Mouse (Mus musculus): ENCODE data around the gene Phpt1.
A peak's percentile ranks its signal among the peaks of the same experiment; 100 is the strongest.

Gene Phpt1

DNA sequence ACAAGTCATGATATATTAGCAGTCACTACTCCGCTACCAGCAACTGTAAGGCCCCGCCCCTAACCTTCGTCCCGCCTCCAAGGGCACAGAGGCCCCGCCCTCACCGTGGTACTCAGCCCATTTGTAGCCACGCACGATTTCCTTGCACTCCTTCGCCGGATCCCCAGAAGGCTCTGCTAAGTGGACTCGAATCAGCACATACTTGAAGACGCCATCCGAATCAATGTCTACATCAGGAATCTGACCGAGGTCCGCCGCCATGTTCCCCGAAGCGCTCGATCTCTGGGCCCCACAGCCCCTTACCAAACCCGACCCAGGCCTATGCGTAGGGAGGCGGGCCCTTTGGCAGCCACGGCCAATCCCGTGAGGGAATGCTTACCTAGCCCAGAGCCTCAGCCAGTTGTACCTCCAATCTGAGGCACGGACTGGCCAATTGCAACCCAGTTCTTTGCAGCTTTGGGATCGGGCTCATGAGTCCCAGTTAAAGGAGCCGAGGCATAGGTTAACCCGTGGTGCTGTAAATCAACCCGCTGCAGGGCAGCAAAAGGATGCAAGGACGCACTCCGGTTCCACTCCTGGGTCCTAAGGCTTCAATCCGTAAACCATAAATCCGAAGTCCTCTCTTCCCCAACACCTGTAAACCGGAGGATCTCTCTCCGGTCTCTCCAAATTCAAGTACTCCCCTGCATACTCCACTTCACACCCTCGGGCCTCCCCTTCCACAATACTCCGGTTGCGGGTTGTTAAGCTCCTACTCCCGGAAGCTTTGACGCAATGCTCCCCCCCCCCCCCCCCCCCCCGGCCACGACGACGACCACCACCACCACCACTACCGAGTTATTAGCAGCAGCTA lies at the start of gene Phpt1, which contains the start of gene Mamdc4:
TSS of gene Phpt1 (minus strand) at position 646 of the 853 bp plus-strand sequence.
TSS of gene Mamdc4 (minus strand) at position 267 of the 853 bp plus-strand sequence.
- DNase-seq (ENCODE audit: low spot score in 2 of 2), result peak; percentile 98 to 99

DNA sequence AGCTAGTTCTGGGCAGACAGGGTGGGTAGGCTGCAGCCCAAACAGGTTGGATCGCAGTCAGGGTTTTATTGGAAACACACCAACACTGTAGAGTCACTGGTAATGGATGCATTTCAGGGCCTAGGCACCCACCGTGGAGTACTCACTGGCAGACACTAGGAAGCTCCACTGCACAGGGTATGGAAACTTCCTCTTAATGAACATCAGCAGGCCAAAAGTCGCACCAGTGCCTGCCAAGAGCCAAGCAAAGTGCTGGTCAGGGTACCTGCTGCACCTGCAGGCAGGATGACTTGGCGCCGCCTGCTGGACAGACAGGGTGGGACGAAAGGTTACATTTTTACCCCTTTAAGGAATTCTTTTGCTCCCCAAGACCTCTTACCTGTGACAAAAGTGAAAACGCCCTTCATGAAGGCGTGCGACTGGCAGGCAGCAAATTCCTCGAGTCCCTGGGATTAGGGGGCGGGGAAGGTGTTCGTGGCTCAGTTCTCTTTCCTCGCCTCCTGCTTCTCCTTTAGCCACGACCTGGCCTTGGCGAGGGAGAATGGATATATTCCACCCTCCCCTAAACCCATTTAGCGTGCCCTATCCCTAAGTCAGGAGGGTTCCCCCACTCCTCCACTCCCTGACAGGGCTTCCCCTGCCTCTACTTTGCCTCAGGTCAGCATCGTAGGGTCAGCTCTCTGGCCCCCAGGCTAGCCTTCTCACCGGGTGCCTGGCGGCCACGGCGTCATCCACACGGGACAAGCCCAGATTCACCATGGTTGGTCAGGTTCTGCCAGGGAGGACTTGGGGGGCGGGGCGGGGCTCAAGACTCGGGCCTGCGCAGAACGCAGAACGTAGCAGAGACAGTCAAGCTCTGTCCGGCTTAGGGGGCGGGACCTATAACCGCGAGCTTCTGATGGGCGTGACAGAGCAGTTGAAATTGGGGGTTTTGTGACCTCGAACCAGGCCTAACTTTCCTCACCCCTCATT lies 46.5 kb upstream of the Phpt1 start, which contains the start of gene Tmem141:
TSS of gene Tmem141 (minus strand) at position 777 of the 972 bp plus-strand sequence.
- DNase-seq (ENCODE audit: low spot score in 2 of 2), result peak; percentile 93 to 94

DNA sequence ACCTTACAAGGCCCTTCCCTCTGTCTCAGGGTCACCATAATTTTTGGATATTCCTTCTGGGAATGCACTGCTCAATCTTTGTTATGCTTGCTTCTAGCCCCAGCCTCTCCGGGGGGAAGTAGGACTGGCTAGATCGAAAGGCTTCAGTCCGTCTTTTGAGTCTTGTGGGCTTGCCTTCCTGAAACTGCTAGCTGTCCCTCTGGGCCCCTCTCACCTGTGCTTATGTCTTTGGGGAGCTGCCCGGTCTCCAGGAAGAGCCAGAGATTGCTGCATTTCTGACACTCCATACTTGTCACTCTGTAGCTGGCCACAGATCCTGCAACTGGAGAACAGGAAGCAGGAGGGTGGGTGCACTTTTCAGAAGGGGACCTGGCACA lies 45.8 kb upstream of the Phpt1 start:
- DNase-seq (ENCODE audit: low spot score in 2 of 2), result no peak

DNA sequence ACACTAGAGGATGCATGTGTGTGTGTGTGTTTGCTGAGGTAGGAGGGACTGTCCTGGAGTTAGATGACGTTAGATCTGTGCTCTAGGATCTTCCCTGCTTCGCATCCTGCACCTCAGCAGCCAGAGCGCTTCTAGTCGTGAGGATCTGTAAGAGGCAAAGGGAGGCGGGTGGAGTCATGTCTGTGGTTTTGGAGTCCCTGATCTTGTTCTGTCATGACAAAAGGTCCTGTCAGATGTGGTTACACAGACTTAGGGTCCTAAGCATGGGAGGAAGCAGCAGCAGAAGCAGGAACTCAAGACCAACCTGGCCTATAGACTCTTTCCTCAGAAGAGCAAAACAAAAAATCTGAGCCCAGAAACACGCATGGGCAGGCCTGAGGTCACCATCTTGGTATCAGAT lies 45.4 kb upstream of the Phpt1 start:
- no peak for DNase-seq (ENCODE audit: low spot score in 2 of 2)

- DNase-seq (ENCODE audit: low spot score in 2 of 2), result no peak
Observed at GRCm38 (mm10) chr2:25617578-25617977, 42.6 kb upstream of the Phpt1 start, which contains the start of gene Ccdc183. Gene Ccdc183 (minus strand): TSS chr2:25617678.

GRCm38 (mm10) chr2:25616398-25616797 lies 41.4 kb upstream of the Phpt1 start:
- no peak for DNase-seq (ENCODE audit: low spot score in 2 of 2)

- DNase-seq (ENCODE audit: low spot score in 2 of 2), result no peak
Observed at GRCm38 (mm10) chr2:25608671-25609070, 33.6 kb upstream of the Phpt1 start.

GRCm38 (mm10) chr2:25607761-25608622 lies 33.0 kb upstream of the Phpt1 start, which contains the start of gene Rabl6:
Gene Rabl6 (minus strand): TSS chr2:25608521.
- peak; percentile 94 for DNase-seq (ENCODE audit: low spot score in 2 of 2)

GRCm38 (mm10) chr2:25602526-25602925 lies 27.5 kb upstream of the Phpt1 start:
- DNase-seq (ENCODE audit: low spot score in 2 of 2), result no peak

DNA sequence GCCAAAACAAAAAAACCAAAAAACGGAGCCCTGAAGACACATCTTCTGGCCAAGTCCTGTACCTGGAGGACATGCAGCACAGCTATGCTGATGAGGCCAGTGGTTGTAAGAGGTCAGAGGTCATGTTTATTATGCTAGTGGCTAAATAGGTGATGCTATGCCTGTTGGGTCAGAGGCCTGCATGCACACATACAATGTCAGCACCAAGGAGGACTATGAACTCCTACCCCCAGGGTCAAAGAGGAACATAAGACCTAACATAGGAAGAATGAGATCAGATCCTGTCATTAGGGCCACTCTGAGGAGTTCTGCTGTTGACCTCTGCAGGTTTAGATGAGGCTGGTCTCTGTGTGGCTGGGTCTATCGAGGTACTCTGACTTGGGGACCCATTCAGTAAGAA lies 25.0 kb upstream of the Phpt1 start:
- no peak for DNase-seq (ENCODE audit: low spot score in 2 of 2)

GRCm38 (mm10) chr2:25598749-25599148 lies 23.7 kb upstream of the Phpt1 start:
- DNase-seq (ENCODE audit: low spot score in 2 of 2), result no peak

DNA sequence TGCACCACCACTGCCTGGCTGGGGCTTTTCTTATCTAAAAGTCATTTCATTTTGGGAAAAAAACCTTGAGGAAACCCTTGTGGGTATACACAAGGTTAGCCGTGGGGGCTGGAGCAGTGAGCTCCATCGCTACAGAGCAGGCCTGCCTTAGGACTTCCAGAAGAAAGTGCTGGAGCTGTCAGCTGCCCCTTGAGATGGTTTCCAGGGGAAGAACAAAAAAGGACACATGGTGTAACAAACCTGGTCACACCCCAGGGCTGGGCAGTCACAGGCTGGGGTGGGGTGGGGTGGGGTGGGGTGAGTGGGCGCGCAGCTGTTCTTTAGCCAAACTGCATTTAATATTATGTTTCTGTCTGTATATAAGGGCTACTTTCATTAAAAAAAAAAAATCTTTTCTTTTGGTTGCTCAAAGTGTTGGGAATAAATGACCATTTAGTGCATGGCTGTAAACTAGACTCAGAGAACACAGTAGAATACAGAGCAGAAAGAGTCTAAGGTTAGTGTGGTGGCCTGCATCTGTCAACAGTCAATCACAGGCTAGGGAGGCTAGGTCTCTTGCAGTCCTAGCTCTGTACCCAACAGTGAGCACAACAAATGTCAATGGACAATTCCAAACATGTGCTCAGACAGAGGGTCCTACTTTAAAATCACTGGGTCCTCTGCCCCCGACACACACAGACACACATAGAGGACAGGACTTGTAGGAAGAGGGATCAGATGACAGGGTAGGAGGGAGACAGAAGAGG lies 21.9 kb upstream of the Phpt1 start:
- no peak for DNase-seq (ENCODE audit: low spot score in 2 of 2)

DNA sequence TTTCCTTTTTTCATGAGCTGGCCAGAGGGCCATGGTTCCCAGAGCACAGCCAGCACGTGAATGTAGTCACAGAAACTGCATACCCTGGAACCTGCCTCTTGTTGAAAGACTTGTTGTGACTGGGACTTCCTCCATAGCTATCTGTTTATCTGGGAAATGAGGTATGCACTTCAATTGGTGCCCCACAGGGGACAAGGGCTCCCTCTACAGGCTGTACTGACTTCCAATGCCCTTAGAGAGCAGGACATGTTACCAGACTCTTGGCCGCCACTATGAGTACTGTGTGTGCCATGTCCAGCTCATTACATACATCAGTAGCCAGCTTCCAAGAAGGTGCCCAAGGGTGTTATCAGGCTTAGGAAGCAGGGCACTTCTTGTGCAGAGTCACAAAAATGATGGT lies 16.8 kb upstream of the Phpt1 start:
- DNase-seq (ENCODE audit: low spot score in 2 of 2), result no peak

DNA sequence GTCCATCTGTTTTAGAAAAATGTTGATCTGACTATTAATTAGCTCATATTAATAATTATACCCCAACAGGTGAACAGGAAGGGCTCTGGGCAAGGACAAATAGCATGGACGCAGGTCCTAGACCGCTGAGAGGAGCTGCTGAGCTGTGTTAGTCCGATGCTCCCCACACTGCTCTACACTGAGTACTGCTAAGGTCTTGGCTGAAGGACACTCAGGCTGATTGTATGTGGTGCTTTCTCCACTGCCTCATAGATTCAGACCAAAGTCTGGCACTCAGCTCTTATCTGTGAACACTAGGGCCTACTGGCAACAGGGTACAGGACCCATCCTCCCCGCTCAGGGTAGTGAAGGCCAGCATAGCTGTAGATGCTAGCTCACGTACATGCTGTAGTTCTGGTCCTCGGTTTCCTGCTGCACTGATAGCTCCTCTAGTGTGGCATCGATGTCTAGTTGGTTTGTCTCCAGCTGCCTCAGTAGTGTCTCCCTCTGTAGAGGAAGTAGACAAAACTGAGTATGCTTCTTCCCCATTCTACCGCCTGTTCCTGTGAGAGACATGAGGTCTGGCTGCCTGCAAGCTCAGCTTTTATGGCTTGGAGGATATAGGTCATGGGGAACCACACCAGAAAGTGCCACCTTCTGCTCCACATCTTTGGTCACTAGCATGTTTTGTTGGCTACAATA lies 13.3 kb upstream of the Phpt1 start:
- DNase-seq (ENCODE audit: low spot score in 2 of 2), result peak in 1 of 2 experiments; percentile 51

GRCm38 (mm10) chr2:25587290-25587689 lies 12.3 kb upstream of the Phpt1 start:
- DNase-seq (ENCODE audit: low spot score in 2 of 2), result no peak

DNA sequence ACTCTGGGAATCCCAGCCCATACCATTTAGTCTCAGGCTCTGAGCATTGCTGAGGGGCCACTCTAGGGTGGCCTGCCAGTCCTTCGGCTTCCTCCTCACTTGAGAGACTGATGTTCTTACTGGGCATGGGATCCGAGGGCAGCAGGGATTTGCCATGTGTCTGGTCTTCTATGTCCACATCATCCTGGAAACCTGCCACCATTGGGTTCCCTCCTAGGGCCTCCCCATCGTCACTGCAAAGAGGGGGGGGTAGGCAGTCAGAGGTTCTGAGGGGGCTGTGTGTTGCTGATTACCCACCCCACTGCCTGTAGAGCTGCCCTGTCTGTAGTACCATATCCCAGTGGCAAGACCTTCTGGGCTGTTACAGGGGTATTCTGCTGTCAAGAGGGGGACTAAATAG lies 10.6 kb upstream of the Phpt1 start:
- DNase-seq (ENCODE audit: low spot score in 2 of 2), result peak in 1 of 2 experiments; percentile 43

DNA sequence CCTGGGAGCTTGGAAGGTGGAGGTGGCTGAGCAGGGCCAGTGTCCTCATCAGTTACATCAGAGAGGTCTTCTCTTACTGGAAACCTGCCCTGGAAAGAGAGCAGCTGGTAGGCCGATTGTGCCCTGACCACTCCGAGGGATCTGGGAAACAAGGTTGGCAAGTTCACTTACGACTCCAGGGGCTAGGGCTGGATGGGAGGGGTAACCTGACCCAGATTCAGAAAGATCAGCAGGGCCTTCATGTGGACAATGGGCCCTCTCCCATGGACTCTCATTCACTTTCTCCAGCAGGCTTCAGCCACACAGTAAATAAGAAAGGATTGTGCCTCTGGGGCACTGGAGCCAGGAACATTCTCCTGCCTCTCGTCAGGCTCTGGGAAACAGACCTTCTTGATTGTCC lies 9.8 kb upstream of the Phpt1 start:
- peak; percentile 37 to 62 for DNase-seq (ENCODE audit: low spot score in 2 of 2)

DNA sequence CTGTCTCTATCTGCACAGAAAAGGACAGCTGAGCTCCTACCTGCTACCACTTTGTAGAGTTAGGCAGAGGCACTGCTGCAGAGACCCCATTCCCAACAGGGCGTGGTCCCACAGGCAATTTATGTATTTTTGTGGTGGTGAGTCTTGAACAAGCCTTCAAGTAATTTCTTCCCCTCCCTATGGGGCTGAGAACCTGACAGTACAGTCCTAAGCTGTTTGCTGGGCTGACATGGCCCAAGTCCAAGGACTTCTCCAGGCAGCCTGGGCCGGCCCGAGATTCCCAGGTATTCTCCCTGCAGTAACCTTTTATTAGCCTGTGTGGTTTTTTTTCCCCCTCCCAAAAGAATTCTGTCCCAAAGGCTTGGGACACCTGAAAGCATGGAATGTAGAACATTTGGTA lies 9.1 kb upstream of the Phpt1 start:
- peak; percentile 35 to 38 for DNase-seq (ENCODE audit: low spot score in 2 of 2)

GRCm38 (mm10) chr2:25583571-25583970 lies 8.5 kb upstream of the Phpt1 start:
- peak; percentile 45 to 49 for DNase-seq (ENCODE audit: low spot score in 2 of 2)

DNA sequence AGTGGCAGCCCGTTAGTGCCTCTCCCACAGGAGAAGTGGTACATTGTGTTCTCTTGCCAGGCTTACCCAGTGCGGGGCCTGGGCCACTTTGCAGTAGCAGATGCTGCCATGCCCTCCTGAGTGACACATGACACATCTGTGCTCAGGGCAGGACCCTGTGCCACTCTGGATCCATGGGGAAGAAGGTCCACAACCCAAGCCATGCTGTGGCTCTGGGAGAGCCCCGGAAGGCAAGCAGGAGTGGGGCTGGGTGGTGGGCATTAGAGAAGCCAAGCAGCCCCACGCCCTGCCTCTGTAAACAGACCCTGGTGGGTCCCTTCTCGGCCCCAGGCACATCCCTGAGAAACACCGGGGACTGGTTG lies 8.1 kb upstream of the Phpt1 start:
- DNase-seq (ENCODE audit: low spot score in 2 of 2), result peak in 1 of 2 experiments; percentile 42
